Mouse (Mus musculus): ENCODE data around the gene Lrrc49.

Lrrc49 gene

DNA sequence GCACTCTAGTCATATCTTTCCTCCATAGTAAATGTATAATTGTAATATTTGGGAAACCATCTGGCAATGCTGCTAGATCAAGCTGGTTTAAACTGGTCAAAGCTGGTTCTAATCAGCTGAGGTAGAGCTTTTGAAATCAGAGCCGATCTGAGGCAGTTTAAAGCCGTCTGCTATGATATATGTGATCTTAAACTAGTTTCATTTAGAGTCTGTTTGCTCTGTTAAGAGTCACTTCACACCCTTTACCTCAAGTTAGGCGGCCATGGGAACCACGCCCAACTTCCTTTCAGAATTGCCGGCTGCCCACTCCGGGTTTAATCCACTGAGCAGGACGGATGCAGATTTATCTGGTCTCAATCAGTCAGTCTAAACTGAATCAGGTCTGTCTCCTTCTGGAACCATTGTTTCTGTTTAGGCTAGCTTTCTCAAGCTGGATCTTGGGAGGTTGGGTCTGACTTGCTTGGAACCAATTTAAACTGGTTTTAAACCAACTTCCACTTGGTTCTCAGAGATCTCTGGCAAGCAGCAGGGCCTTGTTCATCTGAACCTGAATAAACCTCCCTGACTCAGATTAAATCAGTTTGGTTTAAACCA is 144.4 kb downstream of the Lrrc49 start:
- no peak for DNase-seq (ENCODE audit: low spot score)

DNA sequence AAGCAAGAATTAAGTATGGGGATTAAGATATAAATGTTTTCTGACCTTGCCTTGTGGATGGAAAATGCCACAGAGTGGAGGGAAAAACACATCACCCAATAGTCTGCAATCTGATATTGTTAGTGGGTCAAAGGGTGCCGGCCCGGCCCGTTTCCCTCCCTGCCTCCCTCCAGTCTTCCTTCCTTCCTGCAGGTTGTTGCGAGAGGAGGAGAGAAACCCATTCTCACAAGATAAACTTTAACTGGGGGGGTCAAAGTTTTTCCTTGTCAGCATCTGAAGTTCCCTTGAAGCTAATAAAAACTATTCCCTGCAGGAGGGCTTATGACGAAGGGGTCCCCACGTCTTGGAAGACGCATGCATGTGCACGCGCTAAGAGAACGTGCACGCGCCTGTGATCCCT is 157.6 kb downstream of the Lrrc49 start:
- DNase-seq (ENCODE audit: low spot score) = no peak

DNA sequence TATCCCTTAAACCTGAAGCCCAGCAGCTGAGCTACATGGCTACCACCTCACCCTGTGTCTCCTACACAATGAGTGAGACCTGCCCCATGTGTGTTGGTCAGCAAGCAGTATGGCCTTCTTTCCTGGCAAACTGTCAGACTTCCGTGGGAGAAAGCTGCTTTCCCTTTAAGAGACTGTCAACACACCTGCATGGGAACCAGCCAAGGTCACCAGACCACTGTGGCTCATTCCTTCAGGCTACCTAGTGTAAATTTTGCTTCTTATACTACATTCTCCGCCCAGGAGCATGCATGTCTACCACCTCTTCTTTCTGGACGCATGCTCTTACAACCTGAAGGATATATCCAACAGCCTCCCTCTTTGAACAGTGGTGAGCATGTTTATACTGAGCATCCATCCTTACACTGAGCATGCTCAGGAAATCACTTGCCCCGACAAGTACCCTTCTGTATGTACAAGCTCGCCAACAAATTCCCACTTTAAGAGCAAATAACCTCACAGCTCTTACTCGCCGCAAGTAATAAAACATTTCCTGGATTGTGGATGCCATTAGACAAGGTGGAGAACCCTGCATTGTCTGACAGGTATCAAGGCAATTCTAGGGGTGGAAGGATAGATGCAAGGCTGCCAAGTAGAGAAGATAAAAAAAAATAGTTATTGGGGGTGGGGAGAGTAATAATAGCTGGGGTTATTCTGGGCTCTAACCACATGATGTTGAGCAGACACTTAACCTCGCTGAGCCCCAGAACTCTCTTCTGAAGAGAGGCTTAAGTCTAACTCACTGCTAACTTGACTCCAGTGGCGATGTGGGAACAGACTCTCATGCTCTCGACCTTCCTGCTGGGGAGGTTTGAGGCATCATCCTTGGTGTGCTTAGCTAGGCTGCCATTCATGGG is 158.4 kb downstream of the Lrrc49 start:
- DNase-seq (ENCODE audit: low spot score) = no peak

DNA sequence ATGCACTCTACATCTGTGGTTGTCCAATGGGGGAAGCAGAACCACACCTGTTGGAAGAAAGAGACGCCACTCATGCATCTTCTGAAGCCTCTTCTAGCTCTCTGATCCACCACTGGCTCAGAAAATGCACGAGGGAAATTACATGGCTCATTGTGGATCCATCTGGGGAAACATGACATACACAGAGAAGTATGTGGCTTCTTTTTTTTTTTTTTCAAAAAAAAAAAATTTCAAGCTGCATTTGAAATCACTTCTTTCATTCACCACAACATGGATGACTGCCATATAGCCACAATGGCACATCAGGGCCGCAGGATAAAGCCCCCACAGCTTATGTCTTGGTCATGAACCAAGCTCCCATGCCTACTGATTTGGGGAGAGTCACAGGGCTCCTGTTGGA is 159.7 kb downstream of the Lrrc49 start:
- DNase-seq (ENCODE audit: low spot score) = no peak

DNA sequence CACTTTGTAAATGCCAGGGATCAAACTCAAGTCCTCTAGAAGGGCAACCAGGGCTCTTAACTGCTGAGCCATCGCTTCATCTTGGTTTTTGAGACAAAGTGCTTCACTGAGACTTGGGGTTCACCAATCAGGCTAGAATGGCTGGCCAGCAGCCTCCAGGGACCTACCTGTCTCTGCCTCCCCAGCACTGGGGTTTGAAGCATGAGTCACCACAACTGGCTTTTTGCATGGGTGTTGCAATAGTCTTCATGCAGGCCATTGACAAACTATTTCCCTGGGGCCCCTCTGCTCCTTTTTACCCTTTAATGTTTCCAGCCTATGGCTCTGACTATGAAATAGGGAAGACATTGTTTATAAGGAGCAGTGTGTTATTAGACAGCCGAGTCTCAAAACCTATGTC is 160.1 kb downstream of the Lrrc49 start:
- no peak for DNase-seq (ENCODE audit: low spot score)

DNA sequence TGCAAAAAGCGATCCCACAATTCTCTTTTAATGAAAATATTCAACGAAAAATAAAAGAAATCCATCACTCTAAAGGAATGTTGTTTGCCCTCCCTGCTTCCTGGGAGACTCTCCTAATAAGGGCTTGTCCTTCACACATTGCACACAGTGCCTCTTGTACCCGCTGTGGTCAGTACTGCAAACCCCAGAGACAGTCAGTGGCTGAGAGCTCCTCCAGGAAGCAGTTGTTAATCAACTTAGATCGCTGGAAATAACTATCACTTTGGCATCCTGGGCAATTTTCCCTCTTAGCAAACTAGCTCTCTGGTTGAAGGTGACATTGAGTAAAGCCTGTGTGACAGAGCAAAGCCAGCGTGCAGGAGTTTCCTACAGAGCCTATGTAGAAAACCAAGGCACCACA is 160.9 kb downstream of the Lrrc49 start:
- no peak for DNase-seq (ENCODE audit: low spot score)

DNA sequence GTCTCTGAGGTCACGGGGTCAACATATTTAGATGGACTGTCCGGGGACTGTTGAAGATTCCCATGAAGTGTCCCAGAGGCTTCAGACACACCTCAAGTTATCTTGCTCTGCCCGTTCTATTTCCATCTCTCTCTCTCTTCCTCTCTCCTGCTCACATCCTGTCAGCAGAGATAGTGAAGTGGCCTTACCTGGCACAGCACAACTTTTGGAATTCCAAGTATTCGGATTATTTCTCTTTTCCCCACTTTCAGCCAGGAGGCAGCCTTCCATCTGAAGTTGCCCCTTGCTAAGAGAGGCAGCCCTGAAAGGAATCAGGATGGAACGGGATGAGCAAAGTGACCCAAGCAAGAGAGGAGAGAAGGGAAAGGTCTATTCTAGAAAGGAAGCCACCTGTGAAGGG is 161.8 kb downstream of the Lrrc49 start:
- DNase-seq (ENCODE audit: low spot score) = no peak

DNA sequence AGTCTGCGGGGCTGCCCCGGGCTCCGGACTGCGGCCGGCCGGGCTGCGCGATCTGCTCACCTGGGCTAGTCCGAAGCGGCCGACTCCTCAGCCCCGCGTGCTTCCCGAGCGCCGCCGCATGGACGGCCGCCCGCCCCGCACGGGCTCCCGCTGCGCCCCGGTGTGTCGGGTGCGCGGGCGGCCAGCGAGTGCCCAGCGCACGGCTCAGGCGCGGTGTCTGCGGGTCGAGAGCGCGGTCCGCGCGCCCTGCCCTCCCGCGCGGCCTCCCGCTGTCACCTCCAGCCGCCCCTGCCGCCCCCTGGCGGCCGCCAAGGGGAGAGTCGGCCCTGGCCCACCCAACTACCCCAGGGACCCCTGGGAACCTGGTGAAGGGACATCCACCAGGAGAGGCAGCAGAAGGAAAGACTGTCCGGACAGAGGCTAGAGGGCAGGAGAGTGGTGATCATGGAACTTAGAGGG is 166.1 kb downstream of the Lrrc49 start, which contains the start of gene Thsd4:
TSS of gene Thsd4 (minus strand) at position 241 of the 459 bp plus-strand sequence.
- DNase-seq (ENCODE audit: low spot score) = no peak

DNA sequence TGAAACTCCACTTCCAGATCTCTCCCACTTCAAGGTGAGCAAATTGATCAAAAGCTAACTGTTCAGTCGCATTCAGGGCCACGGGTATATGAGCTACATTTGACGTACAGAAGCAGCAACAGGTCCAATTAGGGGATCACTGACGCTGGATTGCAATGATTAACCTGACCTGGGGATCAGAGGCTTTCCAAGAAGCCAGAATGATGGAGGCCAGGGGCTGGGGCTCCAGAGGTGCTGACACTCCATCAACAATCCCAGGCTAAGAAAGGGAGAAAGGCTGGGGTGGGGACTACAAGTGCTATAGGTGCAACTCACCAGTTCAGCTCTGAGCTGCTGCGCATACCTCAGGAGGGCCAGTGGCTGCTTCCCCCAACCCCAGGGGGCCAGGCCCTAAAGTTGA is 166.8 kb downstream of the Lrrc49 start:
- DNase-seq (ENCODE audit: low spot score) = no peak

DNA sequence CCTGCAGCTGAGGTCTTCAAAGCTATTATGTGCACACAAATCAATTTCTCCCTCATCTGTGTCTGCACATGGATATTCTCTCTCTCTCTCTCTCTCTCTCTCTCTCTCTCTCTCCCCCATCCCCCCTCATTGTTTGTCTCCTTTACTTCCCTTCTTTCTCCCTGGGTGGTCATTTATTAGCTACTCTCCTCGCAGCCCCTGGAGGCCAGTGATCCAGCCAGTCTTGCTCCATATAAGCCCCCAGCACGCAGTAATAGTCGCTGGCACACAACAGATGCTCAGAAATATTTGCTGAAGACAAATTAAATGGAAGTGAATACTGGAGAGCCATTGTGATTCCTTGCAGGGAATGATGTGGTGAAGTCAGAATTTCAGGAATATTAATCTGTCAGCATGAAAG is 168.4 kb downstream of the Lrrc49 start:
- no peak for DNase-seq (ENCODE audit: low spot score)

Measured in adipocyte (in vitro differentiated cells).